Mouse (Mus musculus): ENCODE data around the gene Ythdf1.

- TF ChIP-seq CTCF (conservative IDR thresholded peaks at IDR 0.05; ENCODE audit: low read length), result peak; percentile 94
- no peak for TF ChIP-seq NANOG (IDR thresholded peaks at IDR 0.05; ENCODE audit: borderline replicate concordance, low read length)
- no peak for TF ChIP-seq POU5F1 (IDR thresholded peaks at IDR 0.05; ENCODE audit: borderline replicate concordance, low read length)
Measured at GRCm38 (mm10) chr2:180963956-180964355, 43.2 kb upstream of the Ythdf1 start.
